Mouse (Mus musculus): ENCODE data around the gene Gm10260.

Gene Gm10260

GRCm38 (mm10) chr13:97768046-97768682 lies 7.7 kb upstream of the Gm10260 start:
- in situ Hi-C loops (cut with MseI, MboI), result no loop called here

GRCm38 (mm10) chr13:97766600-97766999 lies 6.2 kb upstream of the Gm10260 start:
- in situ Hi-C loops (cut with MseI, MboI), result no loop called here

- in situ Hi-C loops (cut with MseI, MboI), result no loop called here
These were observed 5.5 kb upstream of the Gm10260 start for GRCm38 (mm10) chr13:97765913-97766312.

- in situ Hi-C loops (cut with MseI, MboI), result no loop called here
These were observed 3.6 kb upstream of the Gm10260 start for GRCm38 (mm10) chr13:97764067-97764466.

GRCm38 (mm10) chr13:97763436-97763835 lies 3.0 kb upstream of the Gm10260 start:
- in situ Hi-C loops (cut with MseI, MboI), result no loop called here

GRCm38 (mm10) chr13:97762121-97762520 lies 1.7 kb upstream of the Gm10260 start:
- in situ Hi-C loops (cut with MseI, MboI), result no loop called here

GRCm38 (mm10) chr13:97757033-97757432 lies 3.4 kb downstream of the Gm10260 start:
- in situ Hi-C loops (cut with MseI, MboI), result no loop called here

GRCm38 (mm10) chr13:97756091-97756490 lies 4.3 kb downstream of the Gm10260 start:
- in situ Hi-C loops (cut with MseI, MboI), result no loop called here

GRCm38 (mm10) chr13:97750851-97751381 lies 9.5 kb downstream of the Gm10260 start:
- in situ Hi-C loops (cut with MseI, MboI), result no loop called here

GRCm38 (mm10) chr13:97747037-97747860 lies 13.2 kb downstream of the Gm10260 start:
- in situ Hi-C loops (cut with MseI, MboI), result no loop called here

- in situ Hi-C loops (cut with MseI, MboI), result no loop called here
These were observed 15.8 kb downstream of the Gm10260 start for GRCm38 (mm10) chr13:97744669-97745068.

- in situ Hi-C loops (cut with MseI, MboI), result no loop called here
These were observed 16.4 kb downstream of the Gm10260 start for GRCm38 (mm10) chr13:97744036-97744435.

GRCm38 (mm10) chr13:97743229-97743988 lies 17.0 kb downstream of the Gm10260 start:
- in situ Hi-C loops (cut with MseI, MboI), result no loop called here

- in situ Hi-C loops (cut with MseI, MboI), result no loop called here
These were observed 24.5 kb downstream of the Gm10260 start for GRCm38 (mm10) chr13:97735931-97736330.

- in situ Hi-C loops (cut with MseI, MboI), result no loop called here
These were observed 25.7 kb downstream of the Gm10260 start for GRCm38 (mm10) chr13:97734760-97735159.

GRCm38 (mm10) chr13:97725160-97725825 lies 35.1 kb downstream of the Gm10260 start:
- in situ Hi-C loops (cut with MseI, MboI), result no loop called here

- in situ Hi-C loops (cut with MseI, MboI), result no loop called here
These were observed 35.9 kb downstream of the Gm10260 start for GRCm38 (mm10) chr13:97724551-97724950.

- in situ Hi-C loops (cut with MseI, MboI), result no loop called here
These were observed 47.7 kb downstream of the Gm10260 start for GRCm38 (mm10) chr13:97712506-97713275.

GRCm38 (mm10) chr13:97711510-97711909 lies 48.9 kb downstream of the Gm10260 start:
- in situ Hi-C loops (cut with MseI, MboI), result no loop called here

Data from mouse trophoblast stem cell (cell line).